Mouse (Mus musculus): Measurements from ENCODE around the gene Fmo5.

GRCm38 (mm10) chr3:97689289-97689688 lies 60.7 kb downstream of the Fmo5 start:
- TF ChIP-seq HCFC1 (IDR thresholded peaks at IDR 0.05; ENCODE audit: borderline replicate concordance, insufficient read depth, low read length) (no peak), MAFK (IDR thresholded peaks at IDR 0.05; ENCODE audit: insufficient read depth, low read depth, low read length) (no peak), ZC3H11A (IDR thresholded peaks at IDR 0.05; ENCODE audit: borderline replicate concordance, low read depth, low read length) (no peak)

All from ES-E14 (cell line).